Mouse (Mus musculus): Measurements from ENCODE around the gene Apol9a.
A peak's percentile ranks its signal among the peaks of the same experiment; 100 is the strongest.

Apol9a gene

DNA sequence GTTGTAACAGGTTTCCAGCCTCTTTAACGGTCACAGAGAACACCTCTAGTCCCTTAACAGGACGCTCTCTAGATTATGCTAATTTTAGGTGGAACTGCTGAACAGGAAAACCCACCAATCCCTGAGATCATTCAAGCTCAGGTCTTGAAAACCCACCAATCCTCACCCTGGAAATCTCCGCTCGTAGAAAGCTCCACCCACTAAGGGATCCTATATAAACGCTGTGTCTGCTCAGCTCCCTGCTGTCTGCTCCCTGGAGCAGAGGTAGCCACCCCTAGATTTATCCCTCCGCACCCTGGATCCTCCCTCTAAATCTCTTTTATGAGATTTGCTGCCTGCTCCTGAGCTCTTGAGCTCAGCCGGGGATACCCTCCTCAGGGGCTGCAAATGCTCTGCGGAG, 40.3 kb downstream of the Apol9a start:
- no peak for DNase-seq

GRCm38 (mm10) chr15:77369981-77370380, 41.0 kb downstream of the Apol9a start:
- no peak for DNase-seq

GRCm38 (mm10) chr15:77368818-77369320, 42.1 kb downstream of the Apol9a start:
- DNase-seq: no peak

GRCm38 (mm10) chr15:77368148-77368547, 42.8 kb downstream of the Apol9a start:
- peak; percentile 91 for DNase-seq

DNA sequence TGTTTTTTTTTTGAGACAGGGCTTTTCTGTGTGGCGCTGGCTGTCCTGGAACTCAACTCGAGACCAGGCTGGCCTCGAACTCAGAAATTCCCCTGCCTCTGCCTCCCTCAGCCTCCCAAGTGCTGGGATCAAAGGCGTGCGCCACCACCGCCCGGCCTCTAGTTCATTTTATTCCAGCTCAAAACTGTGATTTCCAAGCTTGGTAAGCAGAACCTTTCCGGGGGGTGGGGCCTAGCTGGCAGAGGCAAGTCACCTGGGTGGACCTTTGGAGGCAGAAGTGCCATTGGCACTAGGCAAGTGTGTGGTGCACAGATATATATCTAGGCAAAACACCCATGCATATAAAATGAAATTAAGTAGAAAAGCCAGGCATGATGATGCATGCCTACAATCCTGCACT, 43.4 kb downstream of the Apol9a start:
- DNase-seq: no peak

DNA sequence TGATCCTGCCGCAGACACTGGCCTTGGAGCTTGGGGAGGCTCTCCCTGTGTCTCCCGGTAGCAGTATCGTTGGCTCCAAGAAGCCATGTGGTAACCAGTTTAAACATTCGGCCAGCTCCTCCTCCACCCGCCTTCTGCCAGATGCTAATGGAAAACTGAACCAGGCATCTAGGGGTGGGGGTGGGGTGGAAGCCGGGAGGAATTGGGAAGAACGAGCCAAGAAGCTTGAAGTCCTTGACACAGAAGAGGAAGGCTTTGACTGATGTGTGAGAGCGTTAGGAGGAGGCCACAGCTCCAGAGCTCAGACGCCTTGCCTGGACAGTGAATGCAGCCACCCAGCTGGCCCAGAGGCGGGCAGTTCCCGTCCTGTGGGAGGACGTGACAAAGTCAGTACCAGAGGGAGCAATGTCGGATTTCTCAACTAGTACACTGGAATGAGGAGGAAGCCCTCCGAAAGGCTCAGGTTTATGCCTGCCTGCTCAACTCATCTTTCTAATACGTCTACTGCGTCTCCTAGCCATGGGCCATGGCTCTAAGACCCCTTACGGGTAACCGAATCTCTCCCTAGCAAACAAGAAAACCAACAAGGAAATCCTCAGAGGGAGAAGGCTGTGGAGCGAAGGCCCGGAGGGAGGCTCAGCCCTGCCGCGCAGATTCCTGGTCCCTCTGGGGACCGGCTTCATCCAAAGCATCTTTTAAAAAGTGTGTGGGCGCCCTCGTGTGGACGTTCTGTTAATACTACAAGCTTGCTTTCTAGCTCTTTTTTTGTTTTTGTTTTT, 44.0 kb downstream of the Apol9a start:
- DNase-seq: peak; percentile 79

DNA sequence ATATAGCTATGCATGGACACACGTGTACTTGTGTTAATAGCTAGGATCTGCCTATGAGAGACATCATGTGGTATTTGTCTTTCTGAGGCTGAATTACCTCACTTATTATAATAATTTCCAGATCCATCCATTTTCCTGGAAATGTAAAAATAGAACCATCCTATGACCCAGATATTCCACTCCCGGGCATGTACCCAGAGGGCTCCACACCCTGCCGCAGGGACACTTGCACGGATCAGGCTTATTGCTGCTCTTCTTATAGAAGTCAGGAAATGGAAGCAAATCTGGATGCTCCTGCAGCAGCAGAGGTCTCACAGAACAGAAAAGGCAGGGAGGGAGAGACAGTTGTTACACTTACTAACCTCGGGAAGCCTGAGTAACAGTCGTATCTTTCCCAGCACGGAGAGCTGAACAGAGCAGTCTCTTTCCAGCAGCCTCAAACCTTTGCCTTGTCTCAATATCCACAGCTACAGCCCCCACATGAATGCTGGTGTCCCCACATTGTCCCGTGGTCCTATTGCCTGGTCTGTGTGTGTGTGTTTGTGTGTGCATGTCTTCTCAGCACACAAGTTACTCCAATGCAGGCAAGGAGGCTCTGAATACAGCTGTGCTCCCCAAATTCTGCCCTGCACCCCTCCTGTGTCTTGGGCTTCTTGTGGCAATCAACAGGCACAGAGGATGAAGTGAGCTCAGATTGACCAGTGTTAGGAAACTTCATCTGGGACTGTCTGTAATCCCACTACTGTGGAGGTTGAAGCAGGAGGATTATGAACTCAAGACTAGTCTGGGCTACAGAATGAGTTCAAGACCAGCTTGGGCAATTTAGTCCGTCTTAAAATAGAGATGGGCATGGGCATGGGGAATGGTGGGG, 45.0 kb downstream of the Apol9a start:
- no peak for DNase-seq

DNA sequence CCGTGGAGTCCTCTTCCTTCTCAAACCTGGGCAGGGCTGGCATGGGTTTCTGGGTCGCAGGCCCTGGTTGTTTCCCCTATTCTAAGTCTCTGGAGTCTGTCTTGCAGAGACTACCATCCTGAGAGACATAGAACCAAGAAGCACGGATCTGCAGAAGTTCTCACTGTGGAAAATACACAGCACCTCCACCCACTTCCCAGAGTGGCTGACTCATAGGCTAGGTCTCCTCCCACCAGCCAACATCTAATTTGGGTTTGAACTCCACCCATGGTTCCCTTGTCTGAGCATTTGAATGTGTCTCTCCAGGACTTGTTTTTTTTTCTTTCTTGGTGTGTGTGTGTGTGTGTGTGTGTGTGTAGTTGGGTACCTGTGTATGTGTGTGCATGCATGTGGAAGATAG, 46.9 kb downstream of the Apol9a start:
- DNase-seq: peak; percentile 64

GRCm38 (mm10) chr15:77363578-77363977, 47.4 kb downstream of the Apol9a start:
- no peak for DNase-seq

GRCm38 (mm10) chr15:77362952-77363351, 48.0 kb downstream of the Apol9a start:
- no peak for DNase-seq

DNA sequence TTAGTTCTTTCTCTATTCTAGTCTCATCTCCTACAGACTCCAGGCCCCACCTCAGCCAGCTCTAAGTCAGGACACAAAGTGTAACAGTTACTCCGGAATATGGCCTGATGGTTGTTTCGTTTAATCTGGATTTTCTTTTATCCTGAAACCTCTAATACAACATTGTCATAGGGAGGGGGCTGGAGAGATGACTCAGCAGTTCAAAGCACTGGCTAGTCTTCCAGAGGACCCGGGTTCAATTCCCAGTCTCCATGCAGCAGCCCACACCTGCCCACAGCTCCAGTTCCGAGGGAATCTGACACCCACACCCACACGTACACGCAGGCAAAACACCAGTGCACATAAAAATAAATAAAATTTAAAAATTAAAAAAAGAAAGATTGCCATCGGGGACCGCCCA, 51.0 kb downstream of the Apol9a start:
- no peak for DNase-seq

DNA sequence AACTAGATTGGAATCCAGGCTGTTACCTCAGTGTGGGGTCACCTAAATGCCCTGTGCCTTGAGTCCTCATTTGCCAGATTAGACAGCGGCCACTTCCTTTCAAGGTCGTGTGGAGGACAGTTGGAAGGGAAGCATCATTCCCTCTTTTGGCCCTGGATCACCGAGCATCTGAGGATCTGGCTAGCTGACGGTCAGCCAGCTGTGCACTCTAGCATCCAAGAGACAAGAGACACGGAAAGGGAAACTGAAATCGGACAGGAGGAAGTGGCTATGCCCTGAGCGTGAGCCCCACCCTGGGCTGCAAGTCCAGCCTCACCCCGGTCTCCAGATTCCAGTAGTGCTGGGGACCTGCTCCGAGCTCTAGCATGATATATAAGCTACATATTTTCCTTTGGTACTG, 51.4 kb downstream of the Apol9a start:
- DNase-seq: no peak

DNA sequence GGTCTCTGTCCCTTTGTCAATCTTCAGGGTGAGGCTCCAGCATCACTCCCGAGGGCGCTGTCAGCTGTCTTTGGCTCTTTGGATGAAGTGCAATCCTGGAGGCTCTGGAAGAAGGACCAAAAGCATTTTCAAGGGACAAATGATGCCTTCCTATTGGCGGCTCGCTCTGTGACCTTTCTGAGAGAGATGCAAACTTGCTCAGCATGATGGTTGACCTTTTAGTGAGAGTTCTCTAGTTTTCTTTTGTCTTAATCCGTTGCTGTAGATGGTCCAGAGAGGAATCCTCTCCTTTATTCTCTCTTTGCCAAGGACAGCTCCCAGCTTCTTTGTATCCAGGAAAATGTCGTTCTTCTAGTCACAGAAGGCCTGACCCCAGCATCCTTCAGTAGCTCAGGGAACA, 51.9 kb downstream of the Apol9a start:
- DNase-seq: no peak

GRCm38 (mm10) chr15:77358320-77359040, 52.5 kb downstream of the Apol9a start:
- peak; percentile 87 for DNase-seq

DNA sequence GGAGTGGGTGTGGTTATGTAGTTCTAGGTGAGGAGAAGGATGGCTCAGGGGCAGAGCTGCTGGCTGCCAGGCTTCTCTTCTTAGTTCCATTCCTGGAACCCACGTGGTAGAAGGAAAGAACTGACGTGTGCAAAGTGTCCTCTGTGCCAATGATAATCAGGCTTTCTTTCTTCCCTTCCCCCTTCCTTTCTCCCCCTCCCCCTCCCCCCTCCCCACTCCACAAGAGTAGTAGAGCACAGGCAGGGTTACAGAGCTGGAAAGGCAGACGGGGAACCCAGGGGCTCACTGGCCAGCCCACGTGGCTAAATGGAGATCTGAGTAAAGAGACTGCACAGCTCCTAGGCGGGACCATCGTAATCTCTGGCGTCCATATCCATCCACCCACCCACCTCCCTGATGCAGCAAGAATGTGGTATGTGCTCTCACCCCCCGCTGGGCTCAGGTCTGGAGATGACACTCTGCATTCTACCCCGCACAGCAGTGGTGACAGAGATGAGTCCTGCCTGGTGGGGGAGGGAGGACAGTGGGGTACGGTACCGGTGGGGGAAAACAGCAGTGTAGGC, 54.6 kb downstream of the Apol9a start:
- DNase-seq: peak; percentile 59

- DNase-seq: no peak
Observed at GRCm38 (mm10) chr15:77354848-77355551, 55.9 kb downstream of the Apol9a start.

GRCm38 (mm10) chr15:77354496-77354847, 56.5 kb downstream of the Apol9a start:
- no peak for DNase-seq
